19 mouse cellular contexts compared by ENCODE assay signal in genomic region chr4:135232563-135232962, GRCm38 (mm10). TPM values are rescaled to one million over a fixed set of nuclear protein-coding genes. Genes with fewer than 3 reads are reported as not detected.
DNase-seq lines count a peak whose midpoint lies in the region; ATAC-seq and TF ChIP-seq lines count a peak whose summit lies in the region.
"Had no signal": no experiment of that assay in that cellular context is flagged by ENCODE, and none has a peak within 500 bp of the region (broad histone marks: within the 10 kb centered on the region; RNA-seq: fewer than 3 reads in every experiment).

No protein-coding gene starts in this region.

- 75% methylated on average over 5 of the region's 5 CpGs for WGBS in heart, embryonic 12.5 days
- 81% methylated on average over 5 of the region's 5 CpGs for WGBS in heart, embryonic 11.5 days (ENCODE audit: insufficient replicate concordance)
- WGBS in kidney, adult 2 months, result 37% methylated on average over 5 of the region's 5 CpGs
- WGBS in kidney, embryonic 16.5 days, result 28% methylated on average over 5 of the region's 5 CpGs
- WGBS in limb, embryonic 12.5 days, result 39% methylated on average over 5 of the region's 5 CpGs
- WGBS in limb, embryonic 10.5 days, result 55% methylated on average over 5 of the region's 5 CpGs

- no peak overlapping the region for H3K4me3 ChIP-seq in heart, embryonic 12.5 days
- no peak overlapping the region for H3K4me3 ChIP-seq in heart, embryonic 11.5 days (ENCODE audit: low read depth, low read length)
- H3K4me3 ChIP-seq in kidney, adult 2 months (ENCODE audit: insufficient read depth, low read depth, low read length), result no peak overlapping the region
- H3K4me3 ChIP-seq in kidney, embryonic 16.5 days (ENCODE audit: low read length), result no peak overlapping the region
- H3K4me3 ChIP-seq in limb, embryonic 12.5 days (replicated peaks), result no peak overlapping the region
- no peak overlapping the region for H3K4me3 ChIP-seq in limb, embryonic 10.5 days
- H3K4me3 ChIP-seq: embryonic facial prominence, embryonic 13.5 days; forebrain, embryonic 12.5 days; heart, embryonic 15.5 days; hindbrain, embryonic 13.5 days had no signal

- H3K9me3 ChIP-seq in heart, embryonic 12.5 days (replicated peaks), result no peaks in the 10 kb centered on the region
- H3K9me3 ChIP-seq in heart, embryonic 11.5 days (replicated peaks; ENCODE audit: control insufficient read depth, low read length), result no peaks in the 10 kb centered on the region
- H3K9me3 ChIP-seq in kidney, embryonic 16.5 days (ENCODE audit: low read length), result no peaks in the 10 kb centered on the region
- no peaks in the 10 kb centered on the region for H3K9me3 ChIP-seq in limb, embryonic 12.5 days
- no peaks in the 10 kb centered on the region for H3K9me3 ChIP-seq in limb, embryonic 10.5 days (replicated peaks)
- H3K9me3 ChIP-seq: embryonic facial prominence, embryonic 13.5 days; forebrain, embryonic 12.5 days; heart, embryonic 15.5 days; hindbrain, embryonic 13.5 days had no signal

- H3K9ac ChIP-seq in heart, embryonic 12.5 days, result no peak overlapping the region
- no peak overlapping the region for H3K9ac ChIP-seq in heart, embryonic 11.5 days (ENCODE audit: low read depth, low read length)
- no peak overlapping the region for H3K9ac ChIP-seq in kidney, embryonic 16.5 days (replicated peaks; ENCODE audit: low read length)
- H3K9ac ChIP-seq in limb, embryonic 12.5 days (replicated peaks), result no peak overlapping the region
- H3K9ac ChIP-seq: embryonic facial prominence, embryonic 13.5 days; forebrain, embryonic 12.5 days; heart, embryonic 15.5 days; hindbrain, embryonic 13.5 days had no signal

- H3K4me1 ChIP-seq in heart, embryonic 12.5 days (replicated peaks), result peaks cover 52% of the 10 kb centered on the region
- H3K4me1 ChIP-seq in heart, embryonic 11.5 days (ENCODE audit: control insufficient read depth, insufficient read depth, low read length), result peaks cover 34% of the 10 kb centered on the region
- peaks cover 14% of the 10 kb centered on the region for H3K4me1 ChIP-seq in kidney, adult 2 months (ENCODE audit: control insufficient read depth, insufficient read depth, low read length)
- H3K4me1 ChIP-seq in kidney, embryonic 16.5 days (ENCODE audit: insufficient read depth, low read length), result peaks cover 8% of the 10 kb centered on the region
- H3K4me1 ChIP-seq in limb, embryonic 12.5 days (replicated peaks), result peaks cover 14% of the 10 kb centered on the region
- H3K4me1 ChIP-seq in limb, embryonic 10.5 days, result no peaks in the 10 kb centered on the region

- no peak for TF ChIP-seq POLR2A in kidney, adult 2 months (IDR thresholded peaks at IDR 0.05; ENCODE audit: low read depth, low read length)

- TF ChIP-seq CTCF in kidney, adult 2 months (conservative IDR thresholded peaks at IDR 0.05; ENCODE audit: insufficient read depth, insufficient read length, low read depth, low read length), result no peak

- no peak overlapping the region for H3K4me2 ChIP-seq in heart, embryonic 12.5 days
- no peak overlapping the region for H3K4me2 ChIP-seq in heart, embryonic 11.5 days
- H3K4me2 ChIP-seq in kidney, embryonic 16.5 days (replicated peaks; ENCODE audit: low read depth, low read length), result no peak overlapping the region
- no peak overlapping the region for H3K4me2 ChIP-seq in limb, embryonic 12.5 days
- H3K4me2 ChIP-seq: embryonic facial prominence, embryonic 13.5 days; forebrain, embryonic 12.5 days; heart, embryonic 15.5 days; hindbrain, embryonic 13.5 days had no signal

- no peaks in the 10 kb centered on the region for H3K27me3 ChIP-seq in heart, embryonic 12.5 days (replicated peaks)
- H3K27me3 ChIP-seq in heart, embryonic 11.5 days (ENCODE audit: control insufficient read depth, insufficient read depth, low read length), result no peaks in the 10 kb centered on the region
- no peaks in the 10 kb centered on the region for H3K27me3 ChIP-seq in kidney, adult 2 months (replicated peaks; ENCODE audit: control insufficient read depth, insufficient read depth, low read length)
- no peaks in the 10 kb centered on the region for H3K27me3 ChIP-seq in kidney, embryonic 16.5 days (ENCODE audit: insufficient read depth, low read length)
- H3K27me3 ChIP-seq in limb, embryonic 12.5 days, result no peaks in the 10 kb centered on the region
- no peaks in the 10 kb centered on the region for H3K27me3 ChIP-seq in limb, embryonic 10.5 days (ENCODE audit: low read depth, poor library complexity, severe bottlenecking)
- H3K27me3 ChIP-seq: embryonic facial prominence, embryonic 13.5 days; forebrain, embryonic 12.5 days; heart, embryonic 15.5 days; hindbrain, embryonic 13.5 days had no signal

- peak; percentile 17 for DNase-seq in kidney, adult 2 months
- no peak for DNase-seq in limb, embryonic 10.5 days (ENCODE audit: low spot score)
- DNase-seq in B cell, adult 2 months, result no peak
- DNase-seq: adrenal gland, adult 2 months; adrenal gland, postnatal 25 days; cerebellum, adult 18-20 months; cerebellum, adult 9-11 months; cerebellum, postnatal 36 days; gastrocnemius, postnatal 10 days had no signal

- peaks cover 21% of the 10 kb centered on the region for H3K36me3 ChIP-seq in heart, embryonic 12.5 days
- H3K36me3 ChIP-seq in heart, embryonic 11.5 days (ENCODE audit: control insufficient read depth, insufficient read depth, low read length), result peaks cover 8% of the 10 kb centered on the region; the same call in 1 of the 2 replicates
- H3K36me3 ChIP-seq in kidney, adult 2 months (ENCODE audit: control insufficient read depth, insufficient read depth, low read length), result no peaks in the 10 kb centered on the region
- peaks cover 3% of the 10 kb centered on the region for H3K36me3 ChIP-seq in kidney, embryonic 16.5 days (ENCODE audit: insufficient read depth, low read length)
- peaks cover 44% of the 10 kb centered on the region for H3K36me3 ChIP-seq in limb, embryonic 12.5 days
- H3K36me3 ChIP-seq in limb, embryonic 10.5 days, result peaks cover 56% of the 10 kb centered on the region
- H3K36me3 ChIP-seq: heart, embryonic 15.5 days; hindbrain, embryonic 13.5 days had no signal

- H3K27ac ChIP-seq in heart, embryonic 12.5 days (ENCODE audit: poor library complexity, severe bottlenecking), result 0 out of 2 replicates have a peak overlapping the region, but pooled peaks have one; percentile 7
- H3K27ac ChIP-seq in heart, embryonic 11.5 days (ENCODE audit: low read depth, low read length), result no peak overlapping the region
- no peak overlapping the region for H3K27ac ChIP-seq in kidney, adult 2 months (ENCODE audit: insufficient read depth, low read depth, low read length)
- no peak overlapping the region for H3K27ac ChIP-seq in kidney, embryonic 16.5 days (ENCODE audit: low read length)
- H3K27ac ChIP-seq in limb, embryonic 12.5 days, result 0 out of 2 replicates have a peak overlapping the region, but pooled peaks have one; percentile 29
- H3K27ac ChIP-seq in limb, embryonic 10.5 days, result no peak overlapping the region
- H3K27ac ChIP-seq: embryonic facial prominence, embryonic 13.5 days; forebrain, embryonic 12.5 days; heart, embryonic 15.5 days; hindbrain, embryonic 13.5 days; hindbrain, postnatal 0 days had no signal

- no peak for ATAC-seq in heart, embryonic 12.5 days (ENCODE audit: insufficient number of reproducible peaks, low FRiP score)
- ATAC-seq in heart, embryonic 11.5 days (replicated peaks; ENCODE audit: insufficient number of reproducible peaks, low FRiP score, low TSS enrichment), result no peak
- no peak for ATAC-seq in kidney, embryonic 16.5 days (ENCODE audit: low FRiP score, low TSS enrichment)
- ATAC-seq in limb, embryonic 12.5 days (ENCODE audit: insufficient number of reproducible peaks, insufficient read depth, low FRiP score, low TSS enrichment, low read depth), result no peak
- ATAC-seq: forebrain, embryonic 16.5 days; hindbrain, postnatal 0 days had no signal

RNA-seq across cellular contexts. Expression of gene Clic4, which starts 40.1 kb away (rescaled TPM):
- polyA plus RNA-seq in heart, embryonic 12.5 days (2016; fragmentation: Nextera tagmentation; extraction: Ambion mirVana), result 291 and 300 TPM in 2 replicates
- 156 and 251 TPM in 2 replicates for polyA plus RNA-seq in heart, embryonic 11.5 days (2014; fragmentation: Nextera tagmentation; extraction: Ambion mirVana)
- 86.6 and 91.1 TPM in 2 replicates for polyA plus RNA-seq in kidney, adult 2 months (2012; rRNA removed)
- polyA plus RNA-seq in kidney, embryonic 16.5 days (2015; fragmentation: Nextera tagmentation; extraction: Ambion mirVana), result 209 and 228 TPM in 2 replicates
- 191 and 199 TPM in 2 replicates for polyA plus RNA-seq in limb, embryonic 12.5 days (2016; fragmentation: Nextera tagmentation; extraction: Ambion mirVana)
- 208 and 220 TPM in 2 replicates for polyA plus RNA-seq in limb, embryonic 10.5 days (2016; fragmentation: Nextera tagmentation; extraction: Ambion mirVana)

Comparison
In these comparisons a context has a peak if more than half of its experiments do, and no peak if none do; other contexts are left out.
1. H3K27ac ChIP-seq: peak in heart, embryonic 12.5 days (single experiment) and limb, embryonic 12.5 days (single experiment); none in heart, embryonic 11.5 days (single experiment), kidney, adult 2 months (single experiment), kidney, embryonic 16.5 days (single experiment) and limb, embryonic 10.5 days (single experiment).